Mouse (Mus musculus): ENCODE measurements around the gene Snx29.

Gene Snx29

DNA sequence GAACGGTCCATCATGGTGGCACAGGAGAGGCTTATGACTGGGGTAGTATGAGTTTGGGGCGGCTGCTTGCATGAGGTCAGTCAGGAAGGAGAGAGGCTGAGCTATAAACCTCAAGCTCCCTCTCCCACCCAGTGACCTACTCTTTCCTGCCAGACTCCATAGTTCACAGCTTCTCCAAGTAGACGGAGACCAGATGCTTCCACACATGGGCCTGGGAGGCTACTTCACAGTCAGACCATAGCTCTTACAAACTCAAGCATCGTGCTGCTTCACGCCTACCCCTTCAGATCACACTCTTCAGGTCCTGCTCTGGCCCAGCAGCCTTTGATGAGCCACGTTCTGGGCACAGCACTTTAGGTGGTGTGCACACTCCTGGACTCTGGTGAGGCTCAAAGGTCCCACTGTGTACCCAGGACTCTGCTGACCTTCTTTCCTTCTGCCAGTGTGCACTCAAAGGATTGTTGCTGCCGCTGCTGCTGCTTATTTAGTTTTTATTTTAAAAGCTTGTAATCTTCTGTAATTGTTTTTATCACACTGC lies 313.6 kb downstream of the Snx29 start:
- no peak for DNase-seq (ENCODE audit: low read depth, low spot score)

DNA sequence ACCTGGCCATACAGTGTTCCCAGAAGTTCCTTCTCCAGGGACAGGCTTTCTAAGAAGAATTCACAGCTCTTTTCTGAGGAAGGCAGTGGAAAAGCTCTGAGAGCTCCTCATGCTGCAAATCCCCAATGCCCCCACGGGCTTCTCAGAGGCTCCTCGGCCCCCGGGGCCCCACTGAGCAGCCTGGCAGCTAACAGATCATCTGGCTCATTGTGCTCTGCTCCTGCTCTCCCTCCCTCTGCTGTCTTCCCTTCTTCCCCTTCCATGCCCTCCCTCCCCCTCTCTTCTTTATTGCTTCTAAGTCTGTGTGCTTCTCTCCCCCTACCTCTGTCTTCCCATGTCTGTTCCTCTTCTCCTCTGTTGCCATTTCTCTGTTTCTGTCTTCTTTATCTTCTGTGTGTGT lies 314.2 kb downstream of the Snx29 start:
- no peak for DNase-seq (ENCODE audit: low read depth, low spot score)

DNA sequence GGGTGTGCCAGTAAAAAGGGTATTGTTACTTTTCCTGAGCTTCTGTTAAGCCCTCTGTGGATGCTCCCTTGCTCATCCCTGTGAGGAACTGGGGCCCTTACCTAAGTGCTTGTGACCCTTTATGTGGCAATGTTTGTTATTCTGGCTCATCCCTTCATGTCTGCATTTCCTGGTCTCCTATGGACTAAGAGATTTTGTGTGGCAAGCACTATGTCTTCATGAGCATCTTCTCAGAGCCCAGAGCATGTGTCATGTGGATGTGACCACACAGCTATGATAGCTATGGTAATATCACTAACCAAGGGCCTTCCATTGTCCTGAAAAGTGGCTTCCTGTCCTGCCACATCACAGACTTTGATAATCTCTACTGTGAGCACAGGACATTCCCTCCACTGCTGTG lies 315.1 kb downstream of the Snx29 start:
- DNase-seq (ENCODE audit: low read depth, low spot score) = no peak

DNA sequence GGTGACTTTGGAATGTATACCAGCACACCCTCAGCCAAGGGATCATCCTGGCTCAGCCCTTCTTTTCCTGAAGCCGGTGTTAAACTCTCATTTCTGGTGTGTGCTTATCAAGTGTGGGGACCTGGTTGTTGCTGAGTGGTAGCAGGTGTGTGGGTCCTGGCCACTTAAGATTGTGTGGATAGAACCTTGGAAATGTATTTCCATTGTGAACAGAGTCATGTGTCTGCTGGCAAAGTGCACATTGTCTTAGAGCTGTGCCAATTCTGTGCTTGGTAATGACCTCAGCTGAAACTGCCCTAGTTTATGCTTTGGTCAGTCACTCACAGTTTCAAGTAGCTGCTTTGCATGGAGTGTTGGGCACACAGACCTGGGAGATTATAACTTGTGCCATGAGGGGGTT lies 316.0 kb downstream of the Snx29 start:
- DNase-seq (ENCODE audit: low read depth, low spot score) = no peak

DNA sequence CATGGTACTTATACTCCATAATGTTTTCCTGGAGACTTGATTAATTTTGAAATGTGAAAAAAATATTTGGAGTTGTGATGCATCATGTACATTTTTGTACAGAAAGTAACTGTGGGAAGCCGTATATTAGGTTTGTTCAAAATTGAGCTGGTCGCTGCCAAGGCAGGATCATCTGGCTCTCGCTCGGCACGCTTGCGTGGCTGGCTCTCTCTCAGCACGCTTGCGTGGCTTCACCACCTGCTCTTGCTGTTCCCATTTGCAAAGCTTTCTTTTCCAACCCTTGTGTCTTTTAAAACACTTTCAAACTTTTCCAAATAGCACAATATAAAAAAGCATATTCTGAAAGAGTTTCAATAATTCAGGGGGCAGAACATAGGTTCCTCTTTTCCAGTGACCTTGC lies 317.2 kb downstream of the Snx29 start:
- no peak for DNase-seq (ENCODE audit: low read depth, low spot score)

GRCm38 (mm10) chr16:11643603-11644002 lies 320.9 kb downstream of the Snx29 start:
- no peak for DNase-seq (ENCODE audit: low read depth, low spot score)

DNA sequence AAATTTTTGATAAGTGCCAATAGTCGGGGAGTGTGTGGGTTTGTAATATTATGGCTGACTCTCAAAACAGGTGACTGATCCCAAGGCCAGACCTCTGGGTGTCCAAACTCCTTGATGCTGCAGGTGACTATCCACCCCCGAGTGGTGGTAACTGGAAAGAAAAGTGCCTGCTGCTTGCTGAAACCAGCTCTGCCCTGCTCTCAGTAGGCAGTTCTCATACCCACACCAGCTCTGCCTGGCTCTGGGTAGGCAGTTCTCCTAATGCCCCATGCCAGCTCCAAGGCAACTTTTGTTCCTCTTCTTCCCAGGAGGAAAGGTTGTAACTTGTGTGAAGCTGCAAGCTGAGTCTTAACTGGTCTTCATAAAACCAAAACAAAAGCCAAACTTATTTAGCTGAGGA lies 321.7 kb downstream of the Snx29 start:
- DNase-seq (ENCODE audit: low read depth, low spot score) = no peak

GRCm38 (mm10) chr16:11645668-11646067 lies 323.0 kb downstream of the Snx29 start:
- no peak for DNase-seq (ENCODE audit: low read depth, low spot score)

- DNase-seq (ENCODE audit: low read depth, low spot score) = no peak
Observed at GRCm38 (mm10) chr16:11646745-11647289, 324.1 kb downstream of the Snx29 start.

DNA sequence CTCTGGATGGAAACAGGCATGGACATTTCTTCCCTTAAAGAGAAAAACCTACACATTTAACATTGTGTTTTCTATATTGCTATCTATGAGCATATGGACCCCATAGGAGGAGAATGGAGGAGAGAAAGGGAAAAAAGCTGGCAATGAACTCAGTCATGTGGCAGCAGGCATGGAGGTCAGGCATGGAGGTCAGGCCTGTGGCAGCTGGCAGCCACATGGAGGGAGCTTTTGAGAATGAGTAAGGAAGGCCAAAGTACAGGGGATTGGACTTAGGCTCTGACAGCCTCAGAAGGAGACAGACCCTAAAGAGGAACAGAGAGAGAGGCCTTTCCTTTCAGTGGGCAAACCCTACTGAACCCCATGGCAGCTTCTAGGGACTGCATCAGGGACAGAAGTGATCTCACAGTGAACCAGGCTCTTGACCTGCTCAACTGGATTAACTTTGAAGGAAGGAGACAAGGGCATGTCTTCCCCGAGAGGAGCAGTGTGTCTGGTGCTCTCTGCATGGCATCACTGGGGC lies 325.5 kb downstream of the Snx29 start:
- DNase-seq (ENCODE audit: low read depth, low spot score) = no peak

- no peak for DNase-seq (ENCODE audit: low read depth, low spot score)
Observed at GRCm38 (mm10) chr16:11652686-11653366, 330.1 kb downstream of the Snx29 start.

DNA sequence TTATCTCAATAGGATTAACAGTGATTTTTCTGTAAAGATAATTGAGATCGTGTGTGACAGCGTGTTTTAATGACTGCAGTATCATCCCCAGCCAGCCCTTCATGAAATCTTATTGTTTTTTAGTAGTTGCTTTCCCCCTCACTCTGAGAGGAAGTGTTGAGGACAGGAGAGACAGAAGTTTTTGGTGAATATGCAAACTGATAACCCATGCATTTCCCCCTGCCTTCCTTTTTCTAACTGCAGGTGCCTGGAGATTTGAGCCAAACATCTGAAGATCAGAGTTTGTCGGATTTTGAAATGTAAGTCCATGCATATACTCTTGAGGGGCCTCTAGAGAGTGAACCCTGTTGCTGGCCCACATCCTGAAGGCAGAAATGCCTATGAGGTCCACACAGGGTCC lies 333.2 kb downstream of the Snx29 start:
- DNase-seq (ENCODE audit: low read depth, low spot score) = no peak

DNA sequence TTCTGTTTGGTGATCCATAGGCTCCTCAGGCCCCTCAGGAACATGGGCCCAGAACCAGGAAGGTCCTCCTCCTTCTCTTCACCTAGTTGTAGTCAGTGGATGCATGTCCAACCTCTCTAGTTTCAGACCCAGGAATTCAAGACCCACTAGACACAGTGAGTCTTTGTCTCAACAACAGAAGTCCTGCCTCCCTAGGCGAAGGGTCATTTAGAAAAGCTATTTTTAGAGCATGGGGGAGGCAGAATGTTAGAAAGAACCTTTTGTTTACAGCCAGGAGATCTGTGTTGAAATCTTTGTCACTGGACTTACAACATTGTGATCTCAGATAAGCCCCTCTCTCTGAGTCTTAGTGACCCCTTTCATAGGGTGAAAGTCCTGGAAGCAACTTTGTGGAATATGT lies 334.4 kb downstream of the Snx29 start:
- no peak for DNase-seq (ENCODE audit: low read depth, low spot score)

- DNase-seq (ENCODE audit: low read depth, low spot score) = no peak
Observed at GRCm38 (mm10) chr16:11659111-11659720, 336.5 kb downstream of the Snx29 start.

DNA sequence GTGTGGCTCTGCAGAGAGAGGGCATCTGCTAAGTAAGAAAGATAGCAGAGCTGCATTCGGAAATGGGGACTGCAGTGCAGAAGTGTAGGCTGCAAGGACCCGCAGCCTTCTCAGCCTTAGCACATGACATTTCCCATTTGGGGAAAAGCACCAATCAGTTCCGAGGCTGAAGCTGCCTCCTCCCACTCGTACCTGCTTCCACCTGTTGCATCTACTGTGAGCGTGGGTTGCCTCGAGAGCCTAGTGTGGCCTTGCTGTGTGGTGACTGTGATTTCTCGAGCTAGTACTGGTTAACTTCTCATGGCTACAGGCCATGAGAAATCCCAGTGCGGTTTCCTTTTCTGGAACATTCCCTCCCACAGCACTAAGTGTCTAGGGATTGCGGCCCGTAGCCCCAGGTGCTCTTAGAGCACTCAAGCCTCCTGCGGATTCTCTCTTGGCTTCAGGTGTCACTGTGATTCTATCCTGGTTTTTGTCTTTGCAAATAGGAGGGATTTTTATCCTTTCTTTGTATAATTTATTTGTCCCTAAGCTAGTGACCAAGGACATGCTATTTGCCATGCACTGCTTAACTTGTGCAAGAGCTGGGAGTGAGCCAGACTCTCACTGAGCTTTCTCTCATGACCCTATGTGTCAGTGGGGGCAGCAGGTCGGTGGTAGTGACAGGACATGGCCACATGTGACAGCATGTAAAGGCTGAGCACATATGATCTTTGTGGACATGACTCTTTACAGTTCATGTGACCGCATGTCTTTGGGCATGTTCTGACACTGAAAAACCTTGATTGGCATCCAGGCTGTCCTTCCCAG lies 342.4 kb downstream of the Snx29 start:
- no peak for DNase-seq (ENCODE audit: low read depth, low spot score)

GRCm38 (mm10) chr16:11665869-11666268 lies 343.2 kb downstream of the Snx29 start:
- no peak for DNase-seq (ENCODE audit: low read depth, low spot score)

- no peak for DNase-seq (ENCODE audit: low read depth, low spot score)
Observed at GRCm38 (mm10) chr16:11668375-11668774, 345.7 kb downstream of the Snx29 start.

GRCm38 (mm10) chr16:11668878-11669277 lies 346.2 kb downstream of the Snx29 start:
- no peak for DNase-seq (ENCODE audit: low read depth, low spot score)

GRCm38 (mm10) chr16:11670251-11670970 lies 347.7 kb downstream of the Snx29 start:
- no peak for DNase-seq (ENCODE audit: low read depth, low spot score)

DNA sequence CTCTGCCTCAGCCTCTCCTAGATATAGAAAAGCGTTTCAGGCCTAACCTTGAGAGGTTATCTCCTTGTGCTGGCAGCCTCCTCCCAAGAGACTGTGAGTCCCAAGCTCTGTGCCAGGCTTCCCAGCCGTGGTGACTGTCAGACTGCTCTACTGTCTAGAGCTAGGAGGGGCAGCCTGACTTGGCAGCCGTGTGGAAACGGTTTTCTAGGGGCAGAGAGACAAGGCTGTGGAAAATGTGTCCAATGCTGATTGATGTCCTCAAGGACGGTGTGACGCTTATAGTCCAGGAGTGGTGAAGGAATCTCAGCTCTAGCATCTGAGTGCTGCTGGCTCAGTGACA lies 348.2 kb downstream of the Snx29 start:
- DNase-seq (ENCODE audit: low read depth, low spot score) = no peak

DNA sequence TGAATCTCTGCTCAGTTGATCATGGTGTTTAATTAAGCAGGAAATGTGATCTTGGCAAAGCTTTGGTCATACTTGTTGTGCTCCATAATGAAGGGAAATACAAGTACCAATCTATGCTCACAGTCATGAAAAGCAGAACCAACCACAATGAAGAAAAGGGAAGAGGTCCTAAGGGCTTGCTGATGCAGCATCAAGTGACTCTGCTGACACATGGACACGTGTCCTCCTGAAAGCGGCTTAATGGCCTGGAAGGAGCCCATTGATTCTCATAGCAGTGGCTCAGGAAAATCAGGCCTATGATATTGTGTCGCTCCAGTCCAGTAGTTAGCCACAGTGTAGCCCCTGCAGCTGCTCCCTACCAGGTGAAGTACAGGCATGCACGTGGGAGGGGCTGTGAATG lies 353.3 kb downstream of the Snx29 start:
- no peak for DNase-seq (ENCODE audit: low read depth, low spot score)

All from retina, postnatal 7 days (tissue).